Mouse (Mus musculus): ENCODE results near the gene Axin2. TPM values are rescaled to one million over a fixed set of nuclear protein-coding genes. Genes with fewer than 3 reads are reported as not detected.

Gene Axin2
- polyA plus RNA-seq, 1 experiment from 2014 or later = 2.4 TPM

DNA sequence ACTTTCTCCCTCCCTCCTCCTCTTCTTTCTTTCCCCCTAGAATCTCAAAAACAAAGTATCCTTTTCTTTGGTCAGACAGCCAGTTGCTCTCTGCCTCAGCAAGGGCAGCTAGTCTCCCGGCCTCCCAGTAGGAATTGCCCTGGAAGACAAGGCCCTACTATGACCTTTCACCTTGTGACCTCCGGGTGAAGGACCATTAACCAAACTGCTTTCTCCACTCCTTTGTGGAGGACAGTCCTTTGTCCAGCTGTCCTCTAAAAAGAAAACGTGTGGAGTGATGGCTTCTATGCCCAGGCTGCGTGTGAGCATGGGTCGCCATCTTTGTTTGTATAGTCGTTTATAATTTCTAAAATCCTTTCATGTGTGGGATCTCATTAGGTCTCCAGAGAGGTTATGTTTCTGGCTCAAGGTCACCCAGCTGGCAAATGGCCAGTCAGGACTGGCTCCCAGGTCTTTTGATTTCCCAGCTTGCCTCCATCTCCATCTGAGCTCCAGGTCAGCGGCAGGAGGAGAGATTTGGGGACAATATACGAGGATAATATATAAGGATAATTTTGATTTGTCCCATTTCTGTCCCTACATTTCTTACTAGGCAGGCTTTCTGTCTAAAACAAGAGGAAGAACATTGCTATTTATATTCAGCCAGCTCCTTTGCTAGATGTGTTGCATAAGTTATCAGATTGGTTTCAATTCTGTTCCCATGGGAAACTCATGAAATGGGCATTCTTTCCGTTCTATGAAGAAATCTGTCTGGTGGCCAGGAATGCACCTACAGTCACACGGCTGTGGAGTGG is 75.2 kb downstream of the Axin2 start:
- Histone ChIP-seq H3K4me1 (replicated peaks) (peaks cover under 1% of the 10 kb centered on the region; the same call in 1 of the 2 replicates), H3K4me2 (no peak overlapping the region), H3K9me3 (replicated peaks) (peaks cover 12% of the 10 kb centered on the region), H3K4me3 (no peak overlapping the region), H3K36me3 (no peaks in the 10 kb centered on the region), H3K27ac (ENCODE audit: poor library complexity, severe bottlenecking) (no peak overlapping the region), H3K27me3 (replicated peaks) (no peaks in the 10 kb centered on the region), H3K9ac (no peak overlapping the region)
- 77% methylated on average over 10 of the region's 10 CpGs for WGBS
- no peak for ATAC-seq (ENCODE audit: insufficient number of reproducible peaks, low FRiP score)

GRCm38 (mm10) chr11:108995990-108996533 is 75.9 kb downstream of the Axin2 start:
- ATAC-seq (ENCODE audit: insufficient number of reproducible peaks, low FRiP score) = no peak

DNA sequence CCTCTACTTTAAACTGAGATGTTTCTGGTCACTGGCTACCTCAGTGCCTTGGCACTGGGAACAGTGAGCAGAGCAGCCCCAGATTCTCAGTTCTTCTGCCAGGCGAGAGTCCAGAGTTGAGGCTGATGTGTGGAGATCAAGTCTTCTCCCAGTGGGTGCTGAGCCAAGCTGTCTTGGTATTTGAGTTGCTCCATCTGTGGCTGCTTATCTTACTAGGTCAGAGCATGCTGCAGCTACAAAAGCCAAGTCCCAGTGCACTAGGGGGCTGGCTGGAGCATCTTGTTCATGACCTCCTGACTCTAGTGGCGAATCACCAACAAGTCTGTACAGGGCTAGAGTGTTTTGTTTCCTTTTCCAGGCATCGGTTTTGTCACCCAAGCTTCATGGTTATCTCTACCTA is 77.7 kb downstream of the Axin2 start:
- Histone ChIP-seq H3K4me2 (no peak overlapping the region), H3K9me3 (replicated peaks) (peaks cover 20% of the 10 kb centered on the region), H3K4me3 (no peak overlapping the region), H3K4me1 (replicated peaks) (no peaks in the 10 kb centered on the region), H3K9ac (no peak overlapping the region), H3K27ac (ENCODE audit: poor library complexity, severe bottlenecking) (no peak overlapping the region), H3K27me3 (replicated peaks) (no peaks in the 10 kb centered on the region), H3K36me3 (no peaks in the 10 kb centered on the region)
- 73% methylated on average over 3 of the region's 3 CpGs for WGBS
- no peak for ATAC-seq (ENCODE audit: insufficient number of reproducible peaks, low FRiP score)

More at GRCm38 (mm10) chr11:108995990-108996533, 75.9 kb downstream of the Axin2 start:
- Histone ChIP-seq H3K9me3 (replicated peaks) (peaks cover 19% of the 10 kb centered on the region), H3K4me2 (no peak overlapping the region), H3K27me3 (replicated peaks) (no peaks in the 10 kb centered on the region), H3K9ac (no peak overlapping the region), H3K36me3 (no peaks in the 10 kb centered on the region), H3K27ac (ENCODE audit: poor library complexity, severe bottlenecking) (no peak overlapping the region), H3K4me3 (no peak overlapping the region), H3K4me1 (replicated peaks) (no peaks in the 10 kb centered on the region)
- 77% methylated on average over 2 of the region's 2 CpGs for WGBS

Other genes starting within 250 kb of the Axin2 start
- gene E030025P04Rik, start 224.0 kb downstream of the Axin2 start, polyA plus RNA-seq (2016; fragmentation: Nextera tagmentation; extraction: Ambion mirVana) = not detected in 2 replicates

Measured in heart, embryonic 12.5 days (tissue).